Mouse (Mus musculus) midbrain, embryonic 15.5 days (tissue): ENCODE measurements around the gene Lcn10. TPM values are rescaled to one million over a fixed set of nuclear protein-coding genes. Genes with fewer than 3 reads are reported as not detected.
"Not testable (repeated sequence)": the region's sequence is repeated elsewhere in the genome, so short reads cannot be mapped to it uniquely, and the experiment has no call there.

Source experiments
- ATAC-seq: fragments of 200-750 bp; cut with Nextera tagmentation; replicated peaks from 2 replicates; pipeline ENCODE4 v1.8.0; 2017; ENCODE audit warnings: moderate TSS enrichment
- H3K27ac ChIP-seq: fragments of 300-500 bp; sonication (generic); 2 replicates; pipeline ENCODE4 v1.5.1; 2015; ENCODE audit warnings: mild to moderate bottlenecking, inconsistent platforms
- H3K27me3 ChIP-seq: fragments of 300-500 bp; sonication (generic); replicated peaks from 2 replicates; pipeline ENCODE4 v1.6.1; 2015; ENCODE audit warnings: inconsistent platforms
- H3K36me3 ChIP-seq: fragments of 300-500 bp; sonication (generic); replicated peaks from 2 replicates; pipeline ENCODE4 v1.6.1; 2015; ENCODE audit warnings: inconsistent platforms
- H3K4me1 ChIP-seq: fragments of 300-500 bp; sonication (generic); 2 replicates; pipeline ENCODE4 v1.6.1; 2015; ENCODE audit warnings: inconsistent platforms
- H3K4me2 ChIP-seq: fragments of 300-500 bp; sonication (generic); 2 replicates; pipeline ENCODE4 v1.6.1; 2015; ENCODE audit warnings: inconsistent platforms, mild to moderate bottlenecking, moderate library complexity
- H3K4me3 ChIP-seq: fragments of 300-500 bp; sonication (generic); 2 replicates; pipeline ENCODE4 v1.5.1; 2015; ENCODE audit warnings: mild to moderate bottlenecking, inconsistent platforms
- H3K9ac ChIP-seq: fragments of 300-500 bp; sonication (generic); 2 replicates; pipeline ENCODE4 v1.6.1; 2015; ENCODE audit warnings: mild to moderate bottlenecking, inconsistent platforms
- H3K9me3 ChIP-seq: fragments of 300-500 bp; sonication (generic); 2 replicates; pipeline ENCODE4 v1.6.1; 2016; ENCODE audit warnings: inconsistent platforms
- WGBS: fragments of 180-500 bp; shearing (Covaris S2); methylation state at CpG from one replicate; pipeline ENCODE4 v1.1.7; 2015; ENCODE audit warnings: mixed read lengths; 5-methylcytosine and 5-hydroxymethylcytosine counted together
- polyA plus RNA-seq: library from polyadenylated mRNA; unstranded; fragments of >200 nt; fragmentation: Nextera tagmentation; extraction: Ambion mirVana; gene quantifications from 2 replicates; pipeline ENCODE4 v1.2.1, GENCODE M21; 2015

The Lcn10 gene
- polyA plus RNA-seq, 1 experiment from 2014 or later, result not detected

DNA sequence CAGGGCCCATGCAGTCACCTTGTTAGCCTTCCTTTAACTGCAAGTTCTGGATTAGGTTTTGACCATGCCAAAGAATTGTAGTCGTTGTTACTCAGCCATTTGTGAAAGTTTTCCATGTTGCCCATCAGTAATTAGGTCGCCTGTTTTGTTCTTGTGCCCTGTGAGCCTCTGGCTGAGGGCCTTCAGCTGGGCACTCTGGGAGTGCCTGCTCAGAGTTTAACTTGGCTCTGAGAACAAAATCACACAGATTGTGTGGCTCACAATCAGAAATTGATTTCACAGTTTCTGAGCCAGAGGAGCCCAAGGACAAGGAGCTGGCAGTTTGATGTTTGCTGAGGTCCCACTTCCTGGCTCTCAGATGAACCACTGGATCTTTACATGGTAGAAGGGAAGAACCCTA lies 27.3 kb downstream of the Lcn10 start:
- not testable (repeated sequence) for H3K4me3 ChIP-seq, H3K9ac ChIP-seq, H3K36me3 ChIP-seq, H3K9me3 ChIP-seq, H3K27me3 ChIP-seq, H3K4me2 ChIP-seq, ATAC-seq, H3K27ac ChIP-seq
- peaks cover 22% of the 10 kb centered on the region for H3K4me1 ChIP-seq
- whole genome bisulfite sequencing, result 71% methylated on average over 2 of the region's 2 CpGs

DNA sequence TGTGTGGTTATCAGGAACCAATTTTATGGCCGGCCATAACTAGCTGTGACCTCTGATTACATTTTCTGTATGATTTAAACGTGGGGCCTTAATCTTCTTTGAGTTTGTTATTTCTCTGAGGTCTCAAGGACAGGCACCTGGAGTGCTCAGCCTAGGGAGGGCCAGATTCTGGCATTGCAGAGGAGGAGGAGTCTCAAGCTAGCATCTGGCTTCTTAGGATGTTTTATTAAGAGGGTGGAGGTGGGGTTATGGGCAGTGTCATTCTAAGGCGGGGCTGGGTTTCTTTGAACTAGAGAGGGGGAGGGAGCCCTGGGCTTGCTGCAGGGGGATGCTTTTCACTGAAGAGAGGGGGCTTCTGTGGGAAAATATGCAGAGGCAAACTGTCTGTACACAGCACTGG lies 29.1 kb downstream of the Lcn10 start:
- not testable (repeated sequence) for H3K27me3 ChIP-seq, H3K9ac ChIP-seq, H3K9me3 ChIP-seq, H3K36me3 ChIP-seq, H3K27ac ChIP-seq, H3K4me3 ChIP-seq, ATAC-seq, H3K4me2 ChIP-seq
- WGBS, result 27% methylated on average over 3 of the region's 3 CpGs
- H3K4me1 ChIP-seq, result peaks cover 20% of the 10 kb centered on the region

DNA sequence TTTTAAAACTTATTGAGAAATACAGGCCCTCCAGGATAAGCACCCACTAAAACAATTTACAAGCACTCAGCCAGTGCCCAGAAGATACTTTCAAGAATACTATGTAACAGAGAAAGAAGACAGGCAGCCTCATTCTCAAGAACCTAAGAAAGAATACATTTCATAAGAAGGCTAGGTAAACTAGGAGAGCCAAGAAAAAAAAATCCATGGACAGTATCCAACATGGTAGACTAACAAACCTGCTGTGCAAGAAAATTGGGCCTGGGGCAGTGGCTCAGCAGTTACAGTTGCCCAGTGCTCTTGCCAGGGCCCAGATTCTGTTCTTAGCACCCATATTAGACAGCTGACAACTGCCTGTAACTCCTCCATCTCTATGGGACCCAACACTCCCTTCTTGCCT lies 34.7 kb downstream of the Lcn10 start:
- no peak for ATAC-seq

DNA sequence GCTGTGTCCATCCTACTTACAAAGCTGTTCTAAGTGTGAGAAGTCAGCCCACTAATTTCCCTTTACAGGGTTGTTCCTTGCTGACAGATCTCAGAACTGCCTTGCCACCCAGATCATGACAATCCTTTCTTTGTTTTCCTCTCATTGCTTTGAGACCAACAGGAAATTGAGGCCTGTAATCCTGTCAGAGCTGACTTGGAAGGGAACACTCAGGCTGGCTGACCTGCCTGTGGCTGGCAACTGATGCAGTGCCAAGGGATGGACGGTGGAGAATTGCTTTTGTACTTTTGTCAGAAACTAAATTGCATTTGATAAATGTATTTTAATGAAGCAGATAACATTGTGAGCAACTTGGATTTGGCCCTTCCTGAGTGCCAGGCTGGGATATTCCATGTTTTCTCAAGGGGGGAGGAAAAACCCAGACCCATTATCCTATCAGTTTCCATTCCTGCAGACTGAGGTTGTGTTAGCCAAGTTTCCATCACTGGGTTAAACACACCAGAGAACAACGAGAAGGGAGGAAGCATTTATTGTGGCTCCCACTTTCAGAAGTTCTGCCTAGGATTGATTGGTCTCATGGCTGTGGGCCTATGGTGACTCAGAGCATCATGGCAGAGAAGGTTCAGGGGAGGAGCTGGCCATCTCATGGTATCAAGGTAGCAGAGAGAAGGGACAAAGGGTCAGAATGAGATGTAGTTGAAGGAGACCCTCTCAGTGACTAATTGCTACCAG lies 50.8 kb downstream of the Lcn10 start:
- Histone ChIP-seq H3K4me1 (no peaks in the 10 kb centered on the region), H3K4me3 (no peak overlapping the region), H3K9me3 (no peaks in the 10 kb centered on the region), H3K36me3 (no peaks in the 10 kb centered on the region), H3K9ac (no peak overlapping the region), H3K27ac (no peak overlapping the region), H3K4me2 (no peak overlapping the region), H3K27me3 (no peaks in the 10 kb centered on the region)
- 63% methylated on average over 2 of the region's 2 CpGs for WGBS
- ATAC-seq, result no peak

More for the DNA sequence above, 34.7 kb downstream of the Lcn10 start:
- Histone ChIP-seq H3K27ac (no peak overlapping the region), H3K9me3 (no peaks in the 10 kb centered on the region), H3K4me3 (no peak overlapping the region), H3K4me2 (no peak overlapping the region), H3K9ac (no peak overlapping the region), H3K4me1 (no peaks in the 10 kb centered on the region), H3K36me3 (no peaks in the 10 kb centered on the region), H3K27me3 (no peaks in the 10 kb centered on the region)

Other genes starting within 250 kb of the Lcn10 start
- gene Clic3, start 225.9 kb upstream of the Lcn10 start, polyA plus RNA-seq, result 3.3 and 3.9 TPM in 2 replicates
- gene Paxx, start 221.6 kb upstream of the Lcn10 start, polyA plus RNA-seq, result 119 and 128 TPM in 2 replicates
- gene Ptgds, start 212.7 kb upstream of the Lcn10 start, polyA plus RNA-seq, result 822 and 843 TPM in 2 replicates
- gene Lcn12, start 188.8 kb upstream of the Lcn10 start, polyA plus RNA-seq, result not detected in 2 replicates
- 147 and 151 TPM in 2 replicates for gene Fbxw5, start 182.0 kb upstream of the Lcn10 start, polyA plus RNA-seq
- gene C8g, start 181.0 kb upstream of the Lcn10 start, polyA plus RNA-seq, result 6.4 and 7.4 TPM in 2 replicates
- gene Traf2, start 135.8 kb upstream of the Lcn10 start, polyA plus RNA-seq, result 18.9 and 21.2 TPM in 2 replicates
- gene Edf1, start 124.9 kb upstream of the Lcn10 start, polyA plus RNA-seq, result 352 and 378 TPM in 2 replicates
- gene Mamdc4, start 107.9 kb upstream of the Lcn10 start, polyA plus RNA-seq, result 4.7 and 4.8 TPM in 2 replicates
- 155 and 162 TPM in 2 replicates for gene Phpt1, start 107.5 kb upstream of the Lcn10 start, polyA plus RNA-seq
- 13.8 and 14.1 TPM in 2 replicates for gene Ajm1, start 101.0 kb upstream of the Lcn10 start, polyA plus RNA-seq
- 71.3 and 75.7 TPM in 2 replicates for gene Rabl6, start 74.2 kb upstream of the Lcn10 start, polyA plus RNA-seq
- gene Ccdc183, start 65.0 kb upstream of the Lcn10 start, polyA plus RNA-seq, result 0.18 and 0.28 TPM in 2 replicates
- 55.4 and 56.4 TPM in 2 replicates for gene Tmem141, start 60.7 kb upstream of the Lcn10 start, polyA plus RNA-seq
- 3.5 and 4.6 TPM in 2 replicates for gene Fcna, start 54.7 kb upstream of the Lcn10 start, polyA plus RNA-seq
- not detected in 2 replicates for gene Lcn8, start 29.6 kb upstream of the Lcn10 start, polyA plus RNA-seq
- not detected in 2 replicates for gene Lcn5, start 24.8 kb upstream of the Lcn10 start, polyA plus RNA-seq
- not detected in 2 replicates for gene Lcn6, start 5.9 kb upstream of the Lcn10 start, polyA plus RNA-seq
- gene Obp2a, start 17.3 kb downstream of the Lcn10 start, polyA plus RNA-seq, result not detected in 2 replicates
- 139 and 143 TPM in 2 replicates for gene Bmyc, start 24.0 kb downstream of the Lcn10 start, polyA plus RNA-seq
- gene Obp2b, start 54.3 kb downstream of the Lcn10 start, polyA plus RNA-seq, result not detected in 2 replicates
- gene Lcn3, start 82.8 kb downstream of the Lcn10 start, polyA plus RNA-seq, result not detected in 2 replicates
- not detected in 2 replicates for gene Lcn11, start 94.3 kb downstream of the Lcn10 start, polyA plus RNA-seq
- not detected in 2 replicates for gene Gm13539, start 99.5 kb downstream of the Lcn10 start, polyA plus RNA-seq
- not detected in 2 replicates for gene Glt6d1, start 133.1 kb downstream of the Lcn10 start, polyA plus RNA-seq
- gene Lcn9, start 140.4 kb downstream of the Lcn10 start, polyA plus RNA-seq, result not detected in 2 replicates
- not detected in 2 replicates for gene Sohlh1, start 164.5 kb downstream of the Lcn10 start, polyA plus RNA-seq
- gene Kcnt1, start 181.0 kb downstream of the Lcn10 start, polyA plus RNA-seq, result 14.4 and 20.7 TPM in 2 replicates